Mouse (Mus musculus) G1E (cell line): ENCODE results near the gene Sept4. TPM values are rescaled to one million over a fixed set of nuclear protein-coding genes. Genes with fewer than 3 reads are reported as not detected.
A peak's percentile ranks its signal among the peaks of the same experiment; 100 is the strongest.

ENCODE experiments used
- ATAC-seq: 2 replicates; pipeline ENCODE4 v1.8.0; 2016; ENCODE audit warnings: mild to moderate bottlenecking; ENCODE audit not compliant: insufficient number of reproducible peaks, poor library complexity, low FRiP score, severe bottlenecking; ENCODE audit errors: extremely low read depth
- DNase-seq: peaks from one replicate; pipeline ENCODE4 v3.0.0; 2012; ENCODE audit warnings: low spot score
- H3K27me3 ChIP-seq: 2 replicates; pipeline ENCODE4 v1.6.1; 2012; ENCODE audit warnings: mild to moderate bottlenecking, low read length, inconsistent platforms; ENCODE audit not compliant: insufficient read depth
- H3K36me3 ChIP-seq: replicated peaks from 2 replicates; pipeline ENCODE3; 2012; ENCODE audit warnings: mild to moderate bottlenecking, inconsistent platforms
- H3K4me1 ChIP-seq: 2 replicates; pipeline ENCODE4 v1.6.1; 2012; ENCODE audit warnings: low read depth, low read length, inconsistent platforms, mixed read lengths; ENCODE audit not compliant: insufficient read depth
- H3K4me3 ChIP-seq: 2 replicates; pipeline ENCODE4 v1.5.1; 2012; ENCODE audit warnings: low read depth, mild to moderate bottlenecking, inconsistent platforms, low read length, moderate library complexity, mixed read lengths
- H3K9me3 ChIP-seq: replicated peaks from 2 replicates; pipeline ENCODE4 v1.6.1; 2012; ENCODE audit warnings: inconsistent platforms
- CTCF ChIP-seq: IDR thresholded peaks from 2 replicates; pipeline ENCODE4 v1.5.1; 2012; ENCODE audit warnings: low read depth, low read length, inconsistent platforms, mixed read lengths
- GATA1 ChIP-seq: IDR thresholded peaks from 2 replicates; pipeline ENCODE4 v1.6.1; 2012; ENCODE audit warnings: borderline replicate concordance, low read length, inconsistent platforms, mixed read lengths
- GATA2 ChIP-seq: IDR thresholded peaks from 2 replicates; pipeline ENCODE4 v1.6.1; 2012; ENCODE audit warnings: low read depth, low read length, inconsistent platforms, borderline replicate concordance
- POLR2AphosphoS5 ChIP-seq: IDR thresholded peaks from 2 replicates; pipeline ENCODE4 v1.6.1; 2012; ENCODE audit warnings: low read depth, low read length, inconsistent platforms; ENCODE audit not compliant: insufficient replicate concordance
- TAL1 ChIP-seq: conservative IDR thresholded peaks from 2 replicates; pipeline ENCODE4 v1.6.1; 2012; ENCODE audit warnings: low read depth, low read length, inconsistent platforms, mixed read lengths
- polyA plus RNA-seq: library from polyadenylated mRNA; stranded (reverse); fragments of >175 nt; gene quantifications from 2 replicates; pipeline ENCODE4 v1.2.3, GENCODE M21; 2012
- total RNA-seq, 2 experiments: library from RNA; stranded (forward) in 1 of 2; stranded (reverse) in 1 of 2; fragments of 200-1000 nt in 1 of 2; fragments of >200 nt in 1 of 2; fragmentation: Nextera tagmentation in 1 of 2; gene quantifications; 2 replicates each; pipeline ENCODE4 v1.2.3; 2014 to 2017

Sept4 gene
- total and polyA plus RNA-seq, 3 experiments: 0.91 to 2.6 TPM; not detected in 1

GRCm38 (mm10) chr11:87623160-87623559 lies 54.5 kb downstream of the Sept4 start:
- Histone ChIP-seq H3K9me3 (no peaks in the 10 kb centered on the region), H3K4me1 (peaks cover 2% of the 10 kb centered on the region; the same call in 1 of the 2 replicates), H3K36me3 (peaks cover 13% of the 10 kb centered on the region), H3K27me3 (no peaks in the 10 kb centered on the region), H3K4me3 (no peak overlapping the region)
- TF ChIP-seq POLR2AphosphoS5 (no peak), CTCF (no peak), GATA2 (no peak), TAL1 (no peak), GATA1 (no peak)
- DNase-seq (no peak), ATAC-seq (no peak)

GRCm38 (mm10) chr11:87629859-87630258 lies 61.2 kb downstream of the Sept4 start:
- no peak overlapping the region for H3K4me3 ChIP-seq

GRCm38 (mm10) chr11:87638793-87639192 lies 70.1 kb downstream of the Sept4 start:
- DNase-seq: no peak
- TF ChIP-seq POLR2AphosphoS5 (no peak), GATA1 (no peak), TAL1 (no peak), GATA2 (no peak), CTCF (no peak)
- ATAC-seq: no peak

More at GRCm38 (mm10) chr11:87629859-87630258, 61.2 kb downstream of the Sept4 start:
- ATAC-seq (no peak), DNase-seq (no peak)
- no peaks in the 10 kb centered on the region for H3K36me3 ChIP-seq
- TF ChIP-seq CTCF: 0 out of 2 replicates have a peak, but pooled peaks have one; percentile 9
- TF ChIP-seq POLR2AphosphoS5: no peak
- H3K9me3 ChIP-seq: no peaks in the 10 kb centered on the region
- H3K4me1 ChIP-seq: no peaks in the 10 kb centered on the region; the same call in 1 of the 2 replicates
- no peaks in the 10 kb centered on the region for H3K27me3 ChIP-seq

GRCm38 (mm10) chr11:87639206-87639605 lies 70.5 kb downstream of the Sept4 start:
- peak; percentile 79 for DNase-seq
- Histone ChIP-seq H3K36me3 (no peaks in the 10 kb centered on the region), H3K27me3 (no peaks in the 10 kb centered on the region), H3K9me3 (no peaks in the 10 kb centered on the region), H3K4me1 (peaks cover 10% of the 10 kb centered on the region), H3K4me3 (peak overlapping the region; percentile 73)
- TF ChIP-seq GATA2 (no peak), POLR2AphosphoS5 (no peak), GATA1 (no peak), TAL1 (no peak), CTCF (no peak)
- ATAC-seq: peak; percentile 63

More at GRCm38 (mm10) chr11:87638793-87639192, 70.1 kb downstream of the Sept4 start:
- no peaks in the 10 kb centered on the region for H3K27me3 ChIP-seq
- peaks cover 10% of the 10 kb centered on the region for H3K4me1 ChIP-seq
- H3K9me3 ChIP-seq: no peaks in the 10 kb centered on the region
- no peaks in the 10 kb centered on the region for H3K36me3 ChIP-seq
- peak overlapping the region; percentile 73 for H3K4me3 ChIP-seq

Other genes with a start within 250 kb of the Sept4 start
- not detected in 2 replicates for gene Ppm1e, start 209.9 kb upstream of the Sept4 start, total RNA-seq (2014; fragmentation: Nextera tagmentation)
- 0.70 and 0.82 TPM in 2 replicates for gene Ppm1e, start 209.9 kb upstream of the Sept4 start, total RNA-seq (2017)
- not detected in 2 replicates for gene Ppm1e, start 209.9 kb upstream of the Sept4 start, polyA plus RNA-seq
- gene Rad51c, start 163.9 kb upstream of the Sept4 start, total RNA-seq (2014; fragmentation: Nextera tagmentation): 4.4 and 4.7 TPM in 2 replicates
- gene Rad51c, start 163.9 kb upstream of the Sept4 start, total RNA-seq (2017): 3.8 and 5.8 TPM in 2 replicates
- gene Rad51c, start 163.9 kb upstream of the Sept4 start, polyA plus RNA-seq: 0.59 and 0.74 TPM in 2 replicates
- gene Tex14, start 163.8 kb upstream of the Sept4 start, total RNA-seq (2014; fragmentation: Nextera tagmentation): not detected in 2 replicates
- gene Tex14, start 163.8 kb upstream of the Sept4 start, total RNA-seq (2017): 0.12 and 0.16 TPM in 2 replicates
- gene Tex14, start 163.8 kb upstream of the Sept4 start, polyA plus RNA-seq: not detected in 2 replicates
- not detected in 2 replicates for gene Gm11492, start 2.2 kb upstream of the Sept4 start, total RNA-seq (2014; fragmentation: Nextera tagmentation)
- gene Gm11492, start 2.2 kb upstream of the Sept4 start, total RNA-seq (2017): 0.05 TPM in 1 of 2 replicates, not detected in the other
- gene Gm11492, start 2.2 kb upstream of the Sept4 start, polyA plus RNA-seq: not detected in 2 replicates
- 14.3 and 15.2 TPM in 2 replicates for gene Mtmr4, start 23.3 kb downstream of the Sept4 start, total RNA-seq (2014; fragmentation: Nextera tagmentation)
- 18.2 and 20.2 TPM in 2 replicates for gene Mtmr4, start 23.3 kb downstream of the Sept4 start, total RNA-seq (2017)
- gene Mtmr4, start 23.3 kb downstream of the Sept4 start, polyA plus RNA-seq: 5.5 and 7.3 TPM in 2 replicates
- gene Hsf5, start 48.3 kb downstream of the Sept4 start, total RNA-seq (2014; fragmentation: Nextera tagmentation): 0.45 TPM in 1 of 2 replicates, not detected in the other
- 0.05 and 0.06 TPM in 2 replicates for gene Hsf5, start 48.3 kb downstream of the Sept4 start, total RNA-seq (2017)
- gene Hsf5, start 48.3 kb downstream of the Sept4 start, polyA plus RNA-seq: not detected in 2 replicates
- gene Rnf43, start 93.8 kb downstream of the Sept4 start, total RNA-seq (2014; fragmentation: Nextera tagmentation): 28.4 and 31.1 TPM in 2 replicates
- gene Rnf43, start 93.8 kb downstream of the Sept4 start, total RNA-seq (2017): 13.9 and 14.8 TPM in 2 replicates
- gene Rnf43, start 93.8 kb downstream of the Sept4 start, polyA plus RNA-seq: 5.4 and 8.7 TPM in 2 replicates
- gene Supt4a, start 168.6 kb downstream of the Sept4 start, total RNA-seq (2014; fragmentation: Nextera tagmentation): 64.1 and 95.8 TPM in 2 replicates
- 155 and 172 TPM in 2 replicates for gene Supt4a, start 168.6 kb downstream of the Sept4 start, total RNA-seq (2017)
- gene Supt4a, start 168.6 kb downstream of the Sept4 start, polyA plus RNA-seq: 14.7 and 15.4 TPM in 2 replicates
- 3.9 and 9.9 TPM in 2 replicates for gene Tspoap1, start 191.6 kb downstream of the Sept4 start, total RNA-seq (2014; fragmentation: Nextera tagmentation)
- gene Tspoap1, start 191.6 kb downstream of the Sept4 start, total RNA-seq (2017): 17.4 and 21.2 TPM in 2 replicates
- 10.2 and 10.4 TPM in 2 replicates for gene Tspoap1, start 191.6 kb downstream of the Sept4 start, polyA plus RNA-seq
- not detected in 2 replicates for gene Mpo, start 224.7 kb downstream of the Sept4 start, total RNA-seq (2014; fragmentation: Nextera tagmentation)
- 0.05 and 0.70 TPM in 2 replicates for gene Mpo, start 224.7 kb downstream of the Sept4 start, total RNA-seq (2017)
- 1.6 and 1.7 TPM in 2 replicates for gene Mpo, start 224.7 kb downstream of the Sept4 start, polyA plus RNA-seq